Mouse (Mus musculus): ENCODE measurements around the gene Map3k4.
A peak's percentile ranks its signal among the peaks of the same experiment; 100 is the strongest.
"Not testable (repeated sequence)": the region's sequence is repeated elsewhere in the genome, so short reads cannot be mapped to it uniquely, and the experiment has no call there.

Map3k4 gene

GRCm38 (mm10) chr17:12307251-12308135 is 11.1 kb downstream of the Map3k4 start:
- no peak for DNase-seq (ENCODE audit: low read depth, low spot score)

- DNase-seq (ENCODE audit: low read depth, low spot score), result no peak
These were observed 13.9 kb downstream of the Map3k4 start for GRCm38 (mm10) chr17:12304658-12305057.

GRCm38 (mm10) chr17:12300896-12301706 is 17.5 kb downstream of the Map3k4 start:
- DNase-seq (ENCODE audit: low read depth, low spot score), result no peak

- DNase-seq (ENCODE audit: low read depth, low spot score), result no peak
These were observed 18.4 kb downstream of the Map3k4 start for GRCm38 (mm10) chr17:12300127-12300675.

GRCm38 (mm10) chr17:12299371-12299770 is 19.2 kb downstream of the Map3k4 start:
- no peak for DNase-seq (ENCODE audit: low read depth, low spot score)

- DNase-seq (ENCODE audit: low read depth, low spot score), result no peak
These were observed 20.6 kb downstream of the Map3k4 start for GRCm38 (mm10) chr17:12297978-12298377.

GRCm38 (mm10) chr17:12297292-12297691 is 21.3 kb downstream of the Map3k4 start:
- no peak for DNase-seq (ENCODE audit: low read depth, low spot score)

- DNase-seq (ENCODE audit: low read depth, low spot score), result not testable (repeated sequence)
These were observed 22.7 kb downstream of the Map3k4 start for GRCm38 (mm10) chr17:12295926-12296325.

GRCm38 (mm10) chr17:12294424-12294823 is 24.2 kb downstream of the Map3k4 start:
- no peak for DNase-seq (ENCODE audit: low read depth, low spot score)

- no peak for DNase-seq (ENCODE audit: low read depth, low spot score)
These were observed 25.0 kb downstream of the Map3k4 start for GRCm38 (mm10) chr17:12293571-12293970.

- DNase-seq (ENCODE audit: low read depth, low spot score), result no peak
These were observed 25.7 kb downstream of the Map3k4 start for GRCm38 (mm10) chr17:12292877-12293276.

GRCm38 (mm10) chr17:12292356-12292755 is 26.2 kb downstream of the Map3k4 start:
- no peak for DNase-seq (ENCODE audit: low read depth, low spot score)

- no peak for DNase-seq (ENCODE audit: low read depth, low spot score)
These were observed 27.4 kb downstream of the Map3k4 start for GRCm38 (mm10) chr17:12291151-12291550.

- peak; percentile 24 for DNase-seq (ENCODE audit: low read depth, low spot score)
These were observed 27.9 kb downstream of the Map3k4 start for GRCm38 (mm10) chr17:12290735-12291134.

GRCm38 (mm10) chr17:12289836-12290235 is 28.8 kb downstream of the Map3k4 start:
- not testable (repeated sequence) for DNase-seq (ENCODE audit: low read depth, low spot score)

- DNase-seq (ENCODE audit: low read depth, low spot score), result no peak
These were observed 29.7 kb downstream of the Map3k4 start for GRCm38 (mm10) chr17:12288871-12289270.

- DNase-seq (ENCODE audit: low read depth, low spot score), result no peak
These were observed 38.8 kb downstream of the Map3k4 start for GRCm38 (mm10) chr17:12279810-12280209.

- no peak for DNase-seq (ENCODE audit: low read depth, low spot score)
These were observed 40.5 kb downstream of the Map3k4 start for GRCm38 (mm10) chr17:12278073-12278472.

- DNase-seq (ENCODE audit: low read depth, low spot score), result no peak
These were observed 41.3 kb downstream of the Map3k4 start for GRCm38 (mm10) chr17:12277297-12277696.

- DNase-seq (ENCODE audit: low read depth, low spot score), result no peak
These were observed 41.9 kb downstream of the Map3k4 start for GRCm38 (mm10) chr17:12276496-12277200.

GRCm38 (mm10) chr17:12275756-12276155 is 42.8 kb downstream of the Map3k4 start:
- DNase-seq (ENCODE audit: low read depth, low spot score), result no peak

- no peak for DNase-seq (ENCODE audit: low read depth, low spot score)
These were observed 45.6 kb downstream of the Map3k4 start for GRCm38 (mm10) chr17:12273032-12273431.
